Mouse (Mus musculus) bone marrow macrophage, adult 2 months (primary cell): Measurements from ENCODE around the gene Tmem233. TPM values are rescaled to one million over a fixed set of nuclear protein-coding genes. Genes with fewer than 3 reads are reported as not detected.

Experiments
- H3K27ac ChIP-seq: 2 replicates; pipeline ENCODE4 v1.5.1; 2012; ENCODE audit warnings: low read depth, low read length; ENCODE audit not compliant: insufficient read depth
- H3K4me1 ChIP-seq: 2 replicates; pipeline ENCODE4 v1.6.1; 2012; ENCODE audit warnings: low read length; ENCODE audit not compliant: control insufficient read depth, insufficient read depth
- H3K4me3 ChIP-seq: 2 replicates; pipeline ENCODE4 v1.5.1; 2012; ENCODE audit warnings: mild to moderate bottlenecking, low read length, moderate library complexity; ENCODE audit not compliant: insufficient read depth
- CTCF ChIP-seq: IDR thresholded peaks from 2 replicates; pipeline ENCODE4 v1.5.1; 2012; ENCODE audit warnings: low read depth, mild to moderate bottlenecking, low read length, moderate library complexity
- POLR2A ChIP-seq: IDR thresholded peaks from 2 replicates; pipeline ENCODE4 v1.6.1; 2012; ENCODE audit warnings: mild to moderate bottlenecking, low read depth, low read length, borderline replicate concordance
- polyA plus RNA-seq: library from polyadenylated mRNA; stranded (reverse); fragments of >200 nt; gene quantifications from 2 replicates; pipeline ENCODE4 v1.2.4, GENCODE M21; 2012; ENCODE audit not compliant: missing spikeins, insufficient read depth, insufficient read length

Tmem233 gene
- polyA plus RNA-seq, 1 experiment, result not detected

DNA sequence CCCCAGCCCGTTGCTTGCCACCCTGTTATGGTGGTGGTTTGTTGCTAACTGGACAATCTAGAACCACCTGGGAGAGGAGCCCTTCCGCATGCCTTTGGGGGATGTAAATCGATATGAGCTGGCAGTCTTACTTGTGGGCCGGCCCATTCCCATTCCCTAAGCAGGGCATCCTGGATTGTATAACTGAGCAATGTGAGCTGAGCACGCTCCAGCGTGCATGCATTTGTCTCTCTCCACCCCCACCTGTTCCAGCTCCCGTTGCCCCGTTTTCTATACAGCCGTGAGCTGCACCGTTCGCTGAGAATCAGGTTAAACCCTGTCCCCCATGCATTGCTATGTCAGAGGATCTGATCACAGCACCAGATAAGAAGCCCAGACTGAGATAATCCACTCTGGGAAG, 91.3 kb downstream of the Tmem233 start:
- Histone ChIP-seq H3K4me3 (no peak overlapping the region), H3K27ac (no peak overlapping the region), H3K4me1 (no peaks in the 10 kb centered on the region)
- TF ChIP-seq CTCF, result no peak
- TF ChIP-seq POLR2A, result no peak

Other genes starting within 250 kb of the Tmem233 start
- 10.6 and 12.5 TPM in 2 replicates for gene Cit, start 238.0 kb downstream of the Tmem233 start, polyA plus RNA-seq
- 26.7 and 30.9 TPM in 2 replicates for gene Prkab1, start 58.7 kb downstream of the Tmem233 start, polyA plus RNA-seq
- not detected in 2 replicates for gene Ccdc60, start 205.7 kb upstream of the Tmem233 start, polyA plus RNA-seq